Mouse (Mus musculus) heart, postnatal 14 days (tissue): ENCODE measurements around the gene Mrpl10. TPM values are rescaled to one million over a fixed set of nuclear protein-coding genes. Genes with fewer than 3 reads are reported as not detected.

Experiments used
- microRNA-seq, 2 experiments: library from miRNA; unstranded; fragments of <30 nt; microRNA quantifications; one replicate each; pipeline ENCODE4 v1.2.0; 2021 to 2022
- total RNA-seq, 2 experiments: library from RNA; stranded (reverse); gene quantifications; 2 replicates each; pipeline ENCODE4 v1.2.3; 2021

The Mrpl10 gene
- total RNA-seq, 2 experiments from 2014 or later: 79.9 to 88.0 TPM

Small RNA genes within 50 kb of the gene (microRNA-seq; reads per million reads assigned to microRNA genes)
- gene Mir8103: 0.81 to 1.6 reads per million in 2 experiments

Other genes with a start within 250 kb of the Mrpl10 start
- 100 to 1,000 TPM; 346 to 358 TPM for gene Nfe2l1, start 211.6 kb upstream of the Mrpl10 start, total RNA-seq
- gene Copz2, start 191.7 kb upstream of the Mrpl10 start, total RNA-seq: 10 to 100 TPM; 34.6 to 35.8 TPM
- gene Cdk5rap3, start 125.1 kb upstream of the Mrpl10 start, total RNA-seq: 10 to 100 TPM; 22.3 to 23.3 TPM
- gene Prr15l, start 113.5 kb upstream of the Mrpl10 start, total RNA-seq: 1 to 10 TPM in 1 of 2 experiments, under 1 TPM in 1; 0.88 to 1.8 TPM
- 10 to 100 TPM; 14.1 to 15.0 TPM for gene Pnpo, start 97.6 kb upstream of the Mrpl10 start, total RNA-seq
- 10 to 100 TPM; 11.4 to 12.0 TPM for gene Sp2, start 58.6 kb upstream of the Mrpl10 start, total RNA-seq
- under 1 TPM; 0.07 to 0.12 TPM for gene Sp6, start 28.2 kb upstream of the Mrpl10 start, total RNA-seq
- gene Scrn2, start 11.6 kb upstream of the Mrpl10 start, total RNA-seq: 10 to 100 TPM; 10.2 to 11.6 TPM
- under 1 TPM; 0.27 to 0.69 TPM for gene Lrrc46, start 153 bp upstream of the Mrpl10 start, total RNA-seq
- 1 to 10 TPM; 4.6 to 4.9 TPM for gene Osbpl7, start 9.1 kb downstream of the Mrpl10 start, total RNA-seq
- gene Tbx21, start 73.8 kb downstream of the Mrpl10 start, total RNA-seq: under 1 TPM in 1 of 2 experiments, not detected in 1; 0.12 TPM
- 10 to 100 TPM; 13.4 to 15.8 TPM for gene Tbkbp1, start 109.9 kb downstream of the Mrpl10 start, total RNA-seq
- gene Kpnb1, start 146.3 kb downstream of the Mrpl10 start, total RNA-seq: 10 to 100 TPM; 86.3 to 94.8 TPM
- 10 to 100 TPM; 65.4 to 70.8 TPM for gene Npepps, start 239.1 kb downstream of the Mrpl10 start, total RNA-seq